12 mouse cellular contexts compared by ENCODE assay signal in genomic region chr6:94795442-94795841, GRCm38 (mm10).
"Had no signal": no experiment of that assay in that cellular context is flagged by ENCODE, and none has a peak within 500 bp of the region (broad histone marks: within the 10 kb centered on the region; RNA-seq: fewer than 3 reads in every experiment).

No protein-coding gene starts in this region.

- H3K36me3 ChIP-seq: limb, embryonic 12.5 days; liver, embryonic 13.5 days; lung, embryonic 15.5 days; midbrain, embryonic 13.5 days had no signal

- ATAC-seq: liver, postnatal 0 days; midbrain, embryonic 13.5 days had no signal

- H3K27me3 ChIP-seq: limb, embryonic 12.5 days; liver, embryonic 13.5 days; lung, embryonic 15.5 days; midbrain, embryonic 13.5 days had no signal

- DNase-seq: kidney, postnatal 36 days; liver; liver, embryonic 13.5 days; liver, postnatal 0 days; lung, postnatal 36 days; right cerebral cortex, postnatal 14 days; thymus, adult 18-20 months; thymus, postnatal 14 days had no signal

- H3K4me1 ChIP-seq: limb, embryonic 12.5 days; liver, embryonic 13.5 days; lung, embryonic 15.5 days; midbrain, embryonic 13.5 days had no signal

- H3K9ac ChIP-seq: limb, embryonic 12.5 days; liver, embryonic 13.5 days; liver, postnatal 0 days; lung, embryonic 15.5 days; midbrain, embryonic 13.5 days had no signal

- H3K4me3 ChIP-seq: limb, embryonic 12.5 days; liver, embryonic 13.5 days; lung, embryonic 15.5 days; midbrain, embryonic 13.5 days had no signal

- H3K27ac ChIP-seq: kidney, postnatal 0 days; limb, embryonic 12.5 days; liver, embryonic 13.5 days; lung, embryonic 15.5 days; midbrain, embryonic 13.5 days had no signal

- H3K9me3 ChIP-seq: liver, embryonic 13.5 days; lung, embryonic 15.5 days had no signal

- H3K4me2 ChIP-seq: limb, embryonic 12.5 days; liver, embryonic 13.5 days; lung, embryonic 15.5 days; midbrain, embryonic 13.5 days had no signal
